Mouse (Mus musculus): ENCODE data around the gene Atf7. TPM values are rescaled to one million over a fixed set of nuclear protein-coding genes. Genes with fewer than 3 reads are reported as not detected.
"Not testable (repeated sequence)": the region's sequence is repeated elsewhere in the genome, so short reads cannot be mapped to it uniquely, and the experiment has no call there.

The Atf7 gene
- polyA plus RNA-seq (2016; fragmentation: Nextera tagmentation; extraction: Ambion mirVana), result 33.7 and 34.2 TPM in 2 replicates

DNA sequence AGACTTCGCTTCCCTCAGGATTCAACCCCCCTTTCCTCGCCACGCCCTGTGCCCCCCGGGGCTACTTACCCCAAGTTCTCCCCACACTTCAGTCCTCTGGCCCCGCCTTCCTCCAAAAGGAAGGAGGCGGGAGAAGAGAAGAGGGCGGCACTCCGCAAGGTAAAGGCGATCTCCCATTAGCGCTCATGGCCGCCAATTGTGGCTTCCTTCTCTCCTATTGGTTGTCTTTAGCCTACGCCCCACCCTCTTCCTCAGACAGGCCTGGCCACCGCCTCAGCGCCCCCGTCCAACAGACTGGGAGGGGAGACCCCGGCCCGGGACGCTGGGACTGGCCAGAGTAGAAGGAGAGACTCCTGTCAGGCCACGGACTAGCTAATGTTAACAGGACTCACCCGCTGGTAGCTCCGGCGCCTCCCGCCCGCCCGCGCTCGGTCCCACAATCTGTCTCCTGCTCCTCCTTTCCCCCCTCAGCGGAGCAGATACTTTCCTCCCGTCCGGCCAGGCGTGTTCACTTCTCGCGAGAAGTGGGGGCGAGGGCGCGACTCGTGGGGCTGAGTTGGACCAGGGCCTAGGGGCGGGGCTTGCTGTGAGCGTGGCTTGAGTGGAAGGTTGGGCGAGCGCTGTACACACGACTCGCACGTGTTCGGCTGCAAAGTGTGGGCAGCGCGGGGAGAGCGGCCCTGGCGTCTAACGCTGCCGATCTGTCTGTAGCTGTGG is at the start of gene Atf7, which contains the start of gene Gm28047:
Gene Atf7, minus strand, starts transcription at position 495 of the 717 bp plus-strand sequence.
Gene Gm28047, minus strand, starts transcription at position 98 of the 717 bp plus-strand sequence.
- ATAC-seq (ENCODE audit: insufficient number of reproducible peaks, insufficient read depth, low FRiP score, low TSS enrichment), result peak; percentile 99
- peaks cover 20% of the 10 kb centered on the region for H3K4me1 ChIP-seq
- H3K4me3 ChIP-seq, result peak within 1 kb of the TSS; percentile 67
- H3K9me3 ChIP-seq, result no peaks in the 10 kb centered on the region
- H3K27me3 ChIP-seq, result no peaks in the 10 kb centered on the region
- WGBS, result under 1% methylated on average over 50 of the region's 51 CpGs
- no peaks in the 10 kb centered on the region for H3K36me3 ChIP-seq
- peak within 1 kb of the TSS; percentile 81 for H3K4me2 ChIP-seq (replicated peaks)
- peak within 1 kb of the TSS; percentile 73 for H3K9ac ChIP-seq
- H3K27ac ChIP-seq, result peak within 1 kb of the TSS; percentile 98

DNA sequence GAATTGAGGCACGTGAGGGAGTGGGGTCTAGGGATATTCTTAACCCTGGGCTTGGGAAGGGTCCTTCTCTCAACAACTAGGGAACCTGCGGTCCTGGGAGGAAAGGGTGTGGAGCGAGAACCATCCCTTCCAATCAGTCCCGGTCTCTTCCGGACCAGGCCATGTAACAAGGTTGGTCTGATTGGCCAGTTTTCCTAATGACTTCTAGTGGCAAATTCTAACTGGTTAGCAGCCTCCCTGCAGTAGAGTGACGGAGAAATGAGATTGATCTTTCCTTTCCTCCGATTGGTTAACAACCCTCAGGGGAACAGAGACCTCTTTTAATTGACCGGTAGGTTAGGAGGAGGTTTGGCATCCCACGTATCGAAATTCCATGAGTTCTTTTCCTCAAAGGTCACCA is 48.3 kb upstream of the Atf7 start:
- Histone ChIP-seq H3K9ac (no peak overlapping the region), H3K4me3 (peak overlapping the region; percentile 15; the same call in 1 of the 2 replicates), H3K27ac (peak overlapping the region; percentile 100), H3K4me2 (replicated peaks) (peak overlapping the region; percentile 65), H3K36me3 (no peaks in the 10 kb centered on the region), H3K4me1 (peaks cover 22% of the 10 kb centered on the region), H3K9me3 (no peaks in the 10 kb centered on the region), H3K27me3 (no peaks in the 10 kb centered on the region)
- peak; percentile 8; the same call in 1 of the 2 replicates for ATAC-seq (ENCODE audit: insufficient number of reproducible peaks, insufficient read depth, low FRiP score, low TSS enrichment)
- 4% methylated on average over 10 of the region's 10 CpGs for WGBS

DNA sequence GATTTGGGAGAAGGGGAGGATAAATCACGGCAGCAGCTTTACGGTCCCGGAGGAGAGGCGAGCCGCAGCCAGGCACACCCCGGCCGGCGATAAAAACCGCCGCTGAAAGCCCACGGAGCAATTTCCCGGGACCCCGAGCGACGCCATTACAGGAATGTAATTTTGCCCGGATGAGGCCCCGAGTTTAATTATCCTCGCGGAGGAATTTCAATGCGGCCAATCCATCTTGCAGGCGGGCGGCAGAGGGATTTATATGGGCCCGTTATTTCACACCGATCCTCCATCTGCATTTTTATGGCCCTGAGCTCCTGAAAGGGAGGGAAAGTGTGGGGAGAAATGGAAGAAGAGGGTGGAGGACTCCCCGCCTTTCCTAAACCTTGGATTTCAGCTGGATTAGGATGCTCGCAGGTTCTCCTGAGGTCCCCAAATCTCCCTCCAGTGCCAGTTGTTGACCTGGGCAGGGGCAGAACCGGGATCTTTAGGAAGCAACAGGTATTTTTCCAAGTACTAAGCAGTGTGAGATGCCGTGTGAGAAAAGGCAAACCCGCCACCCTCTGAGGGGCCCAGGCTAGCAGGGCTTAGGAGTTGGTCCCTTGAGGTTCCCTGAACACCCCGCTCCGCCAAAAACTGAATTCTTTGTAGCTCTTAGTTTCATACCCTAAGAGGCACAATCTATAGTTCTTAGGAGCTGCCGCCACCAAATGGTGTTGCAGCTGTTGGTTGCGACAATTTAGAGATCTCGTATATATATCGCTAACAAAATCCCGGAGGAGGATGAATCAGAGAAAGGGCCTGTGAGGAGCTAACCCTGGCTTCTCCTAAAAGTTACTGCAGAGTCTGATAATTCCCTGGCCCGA is 47.2 kb upstream of the Atf7 start, which contains the start of gene Atp5g2:
Gene Atp5g2, minus strand, starts transcription at position 138 of the 857 bp plus-strand sequence.
- peaks cover 22% of the 10 kb centered on the region for H3K4me1 ChIP-seq
- peak within 1 kb of the TSS; percentile 65 for H3K4me2 ChIP-seq (replicated peaks)
- no peak for ATAC-seq (ENCODE audit: insufficient number of reproducible peaks, insufficient read depth, low FRiP score, low TSS enrichment)
- peak within 1 kb of the TSS; percentile 46 for H3K4me3 ChIP-seq
- H3K36me3 ChIP-seq, result peaks cover 5% of the 10 kb centered on the region
- H3K27ac ChIP-seq, result peak within 1 kb of the TSS; percentile 100
- no peaks in the 10 kb centered on the region for H3K27me3 ChIP-seq
- peak within 1 kb of the TSS; percentile 79 for H3K9ac ChIP-seq
- no peaks in the 10 kb centered on the region for H3K9me3 ChIP-seq
- WGBS, result 2% methylated on average over 37 of the region's 37 CpGs

DNA sequence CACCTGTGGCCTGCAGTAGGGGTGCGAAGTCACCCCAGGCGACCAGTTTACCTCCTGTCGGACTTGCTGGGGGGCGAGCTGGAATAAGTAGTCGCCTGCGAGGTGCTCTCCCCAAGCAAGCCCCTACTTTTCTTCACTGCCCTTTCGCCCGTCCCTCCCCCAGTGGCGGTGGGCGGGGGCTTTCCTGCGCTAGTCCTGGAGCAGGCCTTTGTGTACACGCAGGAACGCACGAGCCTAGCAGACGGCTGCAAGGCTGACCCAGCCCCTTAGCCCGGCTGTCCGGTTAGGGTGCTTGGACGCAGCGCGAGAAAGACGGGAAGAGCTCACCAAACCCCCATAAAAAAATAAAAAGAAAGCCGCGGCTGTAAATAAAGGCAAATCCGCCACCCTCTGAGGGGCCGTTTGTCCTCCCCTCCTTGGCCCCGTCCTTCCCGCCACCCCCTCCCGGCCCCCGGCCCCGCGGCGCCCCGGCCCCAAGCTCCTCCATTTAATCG is 46.5 kb upstream of the Atf7 start:
- WGBS, result under 1% methylated on average over 34 of the region's 34 CpGs
- Histone ChIP-seq H3K36me3 (peaks cover 11% of the 10 kb centered on the region), H3K27ac (peak overlapping the region; percentile 100), H3K4me1 (peaks cover 22% of the 10 kb centered on the region), H3K4me2 (replicated peaks) (peak overlapping the region; percentile 65), H3K4me3 (peak overlapping the region; percentile 46), H3K27me3 (no peaks in the 10 kb centered on the region), H3K9ac (peak overlapping the region; percentile 79), H3K9me3 (no peaks in the 10 kb centered on the region)
- peak; percentile 53 for ATAC-seq (ENCODE audit: insufficient number of reproducible peaks, insufficient read depth, low FRiP score, low TSS enrichment)

DNA sequence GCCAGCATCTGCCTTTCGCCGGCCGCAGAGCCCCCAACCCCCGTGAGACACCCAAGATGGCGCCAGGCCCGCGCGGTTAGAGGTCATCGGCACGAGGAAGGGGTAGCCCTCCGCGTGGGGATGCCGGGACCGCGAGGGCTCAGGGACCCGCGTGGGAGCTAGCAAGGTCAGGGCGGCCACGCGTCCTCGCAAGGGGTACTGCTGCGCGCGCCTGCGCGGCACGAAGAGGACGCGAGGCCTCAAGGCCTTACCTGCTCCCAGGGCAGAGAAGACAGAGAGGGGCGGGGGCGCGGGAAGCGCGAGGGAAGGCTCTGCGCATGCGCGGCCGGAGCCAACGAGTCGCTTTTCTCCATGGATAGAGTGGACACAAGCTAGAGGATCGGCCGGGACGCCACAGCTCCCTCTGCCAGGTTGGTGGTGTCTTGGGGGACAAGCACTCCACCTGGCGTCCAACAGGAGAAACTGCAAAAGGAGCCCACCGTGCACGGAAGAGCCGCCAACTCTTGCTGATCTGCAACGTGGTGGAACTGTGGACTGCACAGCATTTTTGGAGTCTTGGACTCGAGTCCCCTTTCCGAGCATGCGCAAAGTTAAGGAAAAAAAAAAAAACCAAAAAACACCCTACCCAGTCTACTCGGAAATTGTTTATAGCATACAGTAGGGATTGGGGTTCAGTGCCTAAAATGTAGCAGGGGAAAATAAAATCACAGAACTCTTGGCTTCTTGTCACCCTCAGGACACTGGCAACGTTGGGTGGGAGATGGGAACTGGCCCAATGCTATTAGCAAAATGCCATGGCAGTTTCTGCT is 45.7 kb upstream of the Atf7 start:
- H3K4me2 ChIP-seq (replicated peaks), result peak overlapping the region; percentile 76
- WGBS, result under 1% methylated on average over 53 of the region's 53 CpGs
- ATAC-seq (ENCODE audit: insufficient number of reproducible peaks, insufficient read depth, low FRiP score, low TSS enrichment), result peak; percentile 91
- peak overlapping the region; percentile 60 for H3K4me3 ChIP-seq
- no peaks in the 10 kb centered on the region for H3K9me3 ChIP-seq
- H3K27ac ChIP-seq, result peak overlapping the region; percentile 100
- H3K9ac ChIP-seq, result peak overlapping the region; percentile 81
- H3K27me3 ChIP-seq, result no peaks in the 10 kb centered on the region
- peaks cover 19% of the 10 kb centered on the region for H3K36me3 ChIP-seq
- H3K4me1 ChIP-seq, result peaks cover 22% of the 10 kb centered on the region

DNA sequence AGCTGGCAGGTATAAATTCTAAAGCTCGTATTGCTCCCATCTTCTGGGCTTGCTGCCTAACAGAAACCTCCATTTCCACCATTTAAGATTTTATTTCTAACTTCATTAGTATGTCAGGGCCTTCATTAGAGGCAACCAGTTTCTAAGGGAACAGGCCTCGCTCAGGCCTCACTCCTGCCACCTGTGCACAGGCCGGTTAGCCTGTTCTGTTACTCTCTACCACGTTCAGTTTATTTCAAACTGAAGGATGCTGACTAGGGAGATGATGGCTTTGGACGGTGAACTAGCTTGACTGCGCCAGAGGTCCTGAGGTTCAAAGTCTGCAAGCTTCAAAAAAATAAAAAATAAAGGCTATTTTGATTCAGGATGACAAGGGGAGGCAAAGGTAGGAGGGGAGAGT is 45.0 kb upstream of the Atf7 start:
- Histone ChIP-seq H3K9ac (peak overlapping the region; percentile 81), H3K27me3 (no peaks in the 10 kb centered on the region), H3K4me2 (replicated peaks) (peak overlapping the region; percentile 76), H3K4me1 (peaks cover 22% of the 10 kb centered on the region), H3K9me3 (no peaks in the 10 kb centered on the region), H3K36me3 (peaks cover 24% of the 10 kb centered on the region), H3K4me3 (peak overlapping the region; percentile 60), H3K27ac (peak overlapping the region; percentile 100)
- no peak for ATAC-seq (ENCODE audit: insufficient number of reproducible peaks, insufficient read depth, low FRiP score, low TSS enrichment)
- WGBS, result 12% methylated on average over 6 of the region's 6 CpGs

DNA sequence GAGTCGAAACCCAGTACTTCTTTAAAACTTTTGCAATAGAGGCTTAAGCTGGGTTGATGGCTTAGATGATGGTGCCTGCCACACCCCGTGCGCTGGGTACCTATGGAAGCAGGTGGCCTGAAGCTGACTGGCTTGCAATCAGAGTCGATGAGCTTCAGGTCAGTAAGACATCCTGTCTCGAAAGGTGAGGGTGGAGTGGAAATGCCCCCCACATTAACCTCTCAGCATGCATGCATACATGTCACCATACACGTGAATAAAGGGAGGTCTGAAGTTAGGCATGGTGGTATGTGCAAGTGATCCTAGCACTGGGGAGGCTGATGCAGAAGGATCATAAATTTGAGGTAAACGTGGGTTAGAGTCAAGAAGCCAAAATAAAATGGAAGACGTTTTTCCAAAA is 44.3 kb upstream of the Atf7 start:
- Histone ChIP-seq H3K36me3 (peaks cover 31% of the 10 kb centered on the region), H3K27me3 (no peaks in the 10 kb centered on the region), H3K9ac (peak overlapping the region; percentile 15), H3K4me1 (peaks cover 22% of the 10 kb centered on the region), H3K9me3 (no peaks in the 10 kb centered on the region), H3K4me3 (no peak overlapping the region), H3K27ac (no peak overlapping the region), H3K4me2 (replicated peaks) (peak overlapping the region; percentile 76)
- no peak for ATAC-seq (ENCODE audit: insufficient number of reproducible peaks, insufficient read depth, low FRiP score, low TSS enrichment)
- WGBS, result 93% methylated on average over 8 of the region's 8 CpGs

DNA sequence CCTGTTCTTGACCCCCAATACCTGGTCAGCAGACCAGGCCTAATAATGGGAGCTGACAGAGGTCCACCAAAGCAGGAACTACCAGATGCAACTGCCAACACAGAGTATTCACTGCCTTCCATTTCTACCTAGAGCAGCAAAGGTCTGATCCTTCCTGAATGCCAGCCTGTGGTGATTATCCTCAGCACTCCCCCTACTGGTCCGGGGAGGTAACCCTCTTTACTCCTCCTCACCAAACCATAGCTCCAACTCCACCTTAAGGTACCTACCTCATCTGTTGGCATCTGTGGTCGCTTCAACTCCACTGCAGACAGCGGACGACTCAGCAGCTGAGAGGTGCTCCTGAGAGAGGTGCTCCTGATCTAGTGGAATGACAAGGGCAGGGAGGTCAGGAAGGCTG is 40.2 kb upstream of the Atf7 start:
- no peak overlapping the region for H3K4me3 ChIP-seq
- H3K4me2 ChIP-seq (replicated peaks), result no peak overlapping the region
- H3K9ac ChIP-seq, result no peak overlapping the region
- no peaks in the 10 kb centered on the region for H3K27me3 ChIP-seq
- peaks cover 62% of the 10 kb centered on the region for H3K36me3 ChIP-seq
- 60% methylated on average over 4 of the region's 4 CpGs for WGBS
- H3K27ac ChIP-seq, result no peak overlapping the region
- H3K4me1 ChIP-seq, result peaks cover 7% of the 10 kb centered on the region
- ATAC-seq (ENCODE audit: insufficient number of reproducible peaks, insufficient read depth, low FRiP score, low TSS enrichment), result no peak
- no peaks in the 10 kb centered on the region for H3K9me3 ChIP-seq

DNA sequence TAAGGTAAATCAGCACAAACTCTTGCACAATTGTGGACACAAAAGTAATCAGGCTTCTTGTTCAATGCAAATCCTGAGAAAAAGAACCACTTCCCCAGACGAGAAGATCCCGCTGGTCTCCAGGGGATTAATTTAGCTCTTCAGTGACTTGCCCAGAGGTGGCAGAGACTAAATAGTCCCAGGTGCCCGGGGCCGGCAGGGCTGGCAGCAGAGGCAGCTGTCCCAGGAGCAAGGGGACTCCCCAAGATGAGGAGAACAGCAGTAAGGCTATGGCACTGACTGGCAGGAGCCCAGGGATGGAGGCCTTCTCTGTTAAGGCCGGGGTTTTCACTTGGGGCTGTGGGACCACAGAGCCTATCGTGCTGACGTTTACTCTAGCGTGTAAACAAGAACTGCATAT is 38.6 kb upstream of the Atf7 start:
- peaks cover 68% of the 10 kb centered on the region for H3K36me3 ChIP-seq
- no peak for ATAC-seq (ENCODE audit: insufficient number of reproducible peaks, insufficient read depth, low FRiP score, low TSS enrichment)
- no peak overlapping the region for H3K4me3 ChIP-seq
- H3K27ac ChIP-seq, result no peak overlapping the region
- no peaks in the 10 kb centered on the region for H3K27me3 ChIP-seq
- 84% methylated on average over 8 of the region's 8 CpGs for WGBS
- peak overlapping the region; percentile 38; the same call in 1 of the 2 replicates for H3K9ac ChIP-seq
- H3K9me3 ChIP-seq, result no peaks in the 10 kb centered on the region
- no peaks in the 10 kb centered on the region for H3K4me1 ChIP-seq
- H3K4me2 ChIP-seq (replicated peaks), result no peak overlapping the region

DNA sequence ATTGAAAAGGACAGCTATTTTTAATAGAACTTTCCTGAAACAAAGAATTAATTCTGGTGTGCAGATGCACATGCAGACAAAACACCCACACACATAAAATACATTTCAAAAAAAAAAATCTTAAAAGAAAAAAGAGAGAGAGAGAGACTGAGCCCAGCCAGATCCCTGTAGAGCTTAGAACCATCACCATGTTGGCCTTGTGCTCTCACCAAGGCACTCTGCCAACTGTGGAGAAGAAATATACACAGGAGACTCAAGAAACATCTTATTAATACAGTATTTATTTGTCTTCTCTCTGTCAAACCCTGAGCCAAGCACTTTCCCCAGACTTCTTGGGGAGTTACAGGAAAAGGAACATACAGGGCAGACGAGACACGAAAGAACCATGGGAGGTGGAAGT is 37.3 kb upstream of the Atf7 start:
- H3K27me3 ChIP-seq; H3K9me3 ChIP-seq; H3K27ac ChIP-seq; H3K4me3 ChIP-seq; ATAC-seq (ENCODE audit: insufficient number of reproducible peaks, insufficient read depth, low FRiP score, low TSS enrichment); H3K4me2 ChIP-seq (replicated peaks); H3K9ac ChIP-seq; H3K4me1 ChIP-seq: not testable (repeated sequence)
- no CpG with 5 or more reads among the region's 2 CpGs for WGBS
- H3K36me3 ChIP-seq, result peaks cover 65% of the 10 kb centered on the region

DNA sequence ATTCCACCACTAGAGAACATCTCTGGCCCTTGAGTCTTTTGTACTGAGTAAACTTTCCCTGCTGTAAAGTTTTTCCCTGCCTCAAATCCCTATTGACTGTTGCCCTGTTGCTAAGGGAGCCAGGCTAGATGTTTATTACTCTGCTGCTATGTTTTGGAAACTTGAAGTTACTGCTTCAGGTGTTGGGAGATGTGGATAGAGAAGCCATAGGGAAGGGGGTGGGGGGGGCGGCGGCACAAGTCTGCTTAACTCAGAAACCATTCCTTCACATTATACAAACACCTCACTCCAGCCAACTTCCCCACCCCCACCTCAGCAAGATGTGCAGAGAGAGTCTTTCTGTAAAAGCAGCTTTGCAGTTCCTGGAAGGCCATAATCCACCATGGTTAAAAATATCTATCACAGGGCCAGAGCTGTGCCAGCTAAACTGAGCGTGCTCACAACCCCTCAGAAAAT is 32.7 kb upstream of the Atf7 start:
- Histone ChIP-seq H3K9me3 (no peaks in the 10 kb centered on the region), H3K4me1 (peaks cover 13% of the 10 kb centered on the region; the same call in 1 of the 2 replicates), H3K4me3 (no peak overlapping the region), H3K9ac (no peak overlapping the region), H3K27ac (peak overlapping the region; percentile 89), H3K27me3 (no peaks in the 10 kb centered on the region), H3K36me3 (peaks cover 21% of the 10 kb centered on the region), H3K4me2 (replicated peaks) (no peak overlapping the region)
- no peak for ATAC-seq (ENCODE audit: insufficient number of reproducible peaks, insufficient read depth, low FRiP score, low TSS enrichment)
- 68% methylated on average over 3 of the region's 3 CpGs for WGBS
